Mouse (Mus musculus) heart, adult 2 months (tissue): ENCODE results near the gene Itln1. TPM values are rescaled to one million over a fixed set of nuclear protein-coding genes. Genes with fewer than 3 reads are reported as not detected.
"Not testable (repeated sequence)": the region's sequence is repeated elsewhere in the genome, so short reads cannot be mapped to it uniquely, and the experiment has no call there.

Source experiments
- DNase-seq, 2 experiments: peaks; one replicate each; pipeline ENCODE4 v3.0.0; 2021
- H3K27ac ChIP-seq: fragments of 200-600 bp; 2 replicates; pipeline ENCODE4 v1.8.1; 2022
- H3K27me3 ChIP-seq: fragments of 200-500 bp; 2 replicates; pipeline ENCODE4 v1.6.1; 2012; ENCODE audit warnings: mild to moderate bottlenecking, low read length, inconsistent platforms, mixed read lengths; ENCODE audit not compliant: control insufficient read depth, insufficient read depth
- H3K36me3 ChIP-seq: fragments of 200-500 bp; 2 replicates; pipeline ENCODE4 v1.6.1; 2012; ENCODE audit warnings: low read length, inconsistent platforms; ENCODE audit not compliant: control insufficient read depth, insufficient read depth
- H3K4me1 ChIP-seq: fragments of 200-500 bp; 2 replicates; pipeline ENCODE4 v1.6.1; 2011; ENCODE audit warnings: low read length; ENCODE audit not compliant: control insufficient read depth, insufficient read depth
- H3K4me3 ChIP-seq: fragments of 200-600 bp; 2 replicates; pipeline ENCODE4 v1.8.1; 2022
- H3K79me2 ChIP-seq: fragments of 200-500 bp; replicated peaks from 2 replicates; pipeline ENCODE4 v1.6.1; 2012; ENCODE audit warnings: mild to moderate bottlenecking, inconsistent platforms, low read length, moderate library complexity, mixed read lengths; ENCODE audit not compliant: control insufficient read depth, insufficient read depth
- H3K9ac ChIP-seq: fragments of 200-500 bp; 2 replicates; pipeline ENCODE4 v1.6.1; 2012; ENCODE audit warnings: low read depth, mild to moderate bottlenecking, control low read depth, inconsistent platforms, low read length, mixed read lengths
- CTCF ChIP-seq: fragments of 200-600 bp; IDR thresholded peaks from 2 replicates; pipeline ENCODE4 v1.8.1; 2022; ENCODE audit warnings: antibody characterized with exemption, mild to moderate bottlenecking, moderate library complexity
- EP300 ChIP-seq: fragments of 200-500 bp; IDR thresholded peaks from 2 replicates; pipeline ENCODE4 v1.6.1; 2011; ENCODE audit warnings: low read depth, low read length, control low read depth; ENCODE audit not compliant: insufficient read depth
- POLR2A ChIP-seq: fragments of 200-500 bp; IDR thresholded peaks from 2 replicates; pipeline ENCODE4 v1.6.1; 2011; ENCODE audit warnings: mild to moderate bottlenecking, low read depth, low read length, control low read depth; ENCODE audit not compliant: insufficient read depth
- WGBS: fragments of 180-500 bp; shearing (Covaris S2); methylation state at CpG from one replicate; pipeline ENCODE4 v1.1.7; 2018; 5-methylcytosine and 5-hydroxymethylcytosine counted together
- intact Hi-C: fragments of 180-260 bp; cut with DNase I; formaldehyde crosslinking; loops from one replicate; pipeline ENCODE4 v1.15.1; 2025
- polyA plus RNA-seq: library from polyadenylated mRNA; depleted of rRNA; stranded (reverse); fragments of >200 nt; gene quantifications from 2 replicates; pipeline ENCODE4 v1.2.3, GENCODE M21; 2012
- total RNA-seq, 2 experiments: library from RNA; stranded (reverse); gene quantifications; 2 replicates each; pipeline ENCODE4 v1.2.3; 2021

Itln1 gene
- total and polyA plus RNA-seq, 3 experiments = 0.16 TPM; not detected in 2

- Histone ChIP-seq H3K4me3 (no peak overlapping the region), H3K9ac (no peak overlapping the region), H3K27ac (no peak overlapping the region), H3K36me3 (no peaks in the 10 kb centered on the region), H3K4me1 (no peaks in the 10 kb centered on the region), H3K79me2 (no peaks in the 10 kb centered on the region), H3K27me3 (no peaks in the 10 kb centered on the region)
- DNase-seq = no peak
- TF ChIP-seq CTCF (no peak), POLR2A (no peak), EP300 (no peak)
- WGBS = 48% methylated on average over 8 of the region's 8 CpGs
- intact Hi-C loops = loop anchor here (10.0 kb wide), 1 partner anchor 362 kb away; the partner anchor contains the start of gene Cfap126
These were observed 58.0 kb downstream of the Itln1 start for GRCm38 (mm10) chr1:171477123-171477522.

GRCm38 (mm10) chr1:171473920-171474640 is 61.0 kb downstream of the Itln1 start:
- no peak overlapping the region for H3K27ac ChIP-seq
- TF ChIP-seq POLR2A (no peak), CTCF (no peak), EP300 (no peak)
- no peak overlapping the region for H3K9ac ChIP-seq
- 0 out of 2 replicates have a peak, but pooled peaks cover 2% of the 10 kb centered on the region for H3K36me3 ChIP-seq
- H3K79me2 ChIP-seq = no peaks in the 10 kb centered on the region
- WGBS = 57% methylated on average over 9 of the region's 9 CpGs
- intact Hi-C loops = loop anchor here (5.0 to 10.0 kb wide), 2 partner anchors 37 to 359 kb away; partner anchors contain the start of genes Cfap126 and F11r
- DNase-seq = no peak
- no peak overlapping the region for H3K4me3 ChIP-seq
- peaks cover 2% of the 10 kb centered on the region for H3K4me1 ChIP-seq
- no peaks in the 10 kb centered on the region for H3K27me3 ChIP-seq

- H3K9ac ChIP-seq = no peak overlapping the region
- peaks cover 2% of the 10 kb centered on the region for H3K4me1 ChIP-seq
- H3K36me3 ChIP-seq = 0 out of 2 replicates have a peak, but pooled peaks cover 2% of the 10 kb centered on the region
- H3K4me3 ChIP-seq = no peak overlapping the region
- TF ChIP-seq POLR2A (no peak), CTCF (no peak), EP300 (no peak)
- DNase-seq = no peak
- no peaks in the 10 kb centered on the region for H3K79me2 ChIP-seq
- H3K27me3 ChIP-seq = no peaks in the 10 kb centered on the region
- 83% methylated on average over 4 of the region's 4 CpGs for WGBS
- no peak overlapping the region for H3K27ac ChIP-seq
- intact Hi-C loops = loop anchor here (5.0 to 10.0 kb wide), 2 partner anchors 36 to 359 kb away; partner anchors contain the start of genes Cfap126 and F11r
These were observed 61.6 kb downstream of the Itln1 start for GRCm38 (mm10) chr1:171473506-171473905.

DNA sequence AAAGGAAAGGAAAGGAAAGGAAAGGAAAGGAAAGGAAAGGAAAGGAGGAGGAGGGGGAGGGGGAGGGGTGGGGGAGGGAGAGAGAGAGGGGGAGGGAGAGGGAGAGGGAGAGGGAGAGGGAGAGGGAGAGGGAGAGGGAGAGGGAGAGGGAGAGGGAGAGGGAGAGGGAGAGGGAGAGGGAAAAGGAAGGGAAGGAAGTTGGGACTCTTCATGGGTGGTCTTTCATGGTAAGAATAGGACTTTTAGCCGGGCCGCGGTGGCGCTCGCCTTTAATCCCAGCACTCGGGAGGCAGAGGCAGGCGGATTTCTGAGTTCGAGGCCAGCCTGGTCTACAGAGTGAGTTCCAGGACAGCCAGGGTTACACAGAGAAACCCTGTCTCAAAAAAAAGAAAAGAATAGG is 63.2 kb downstream of the Itln1 start:
- not testable (repeated sequence) for H3K27ac ChIP-seq, H3K4me3 ChIP-seq, H3K4me1 ChIP-seq, H3K36me3 ChIP-seq, DNase-seq, H3K9ac ChIP-seq, H3K27me3 ChIP-seq, H3K79me2 ChIP-seq
- intact Hi-C loops = loop anchor here (2.0 to 10.0 kb wide), 3 partner anchors 35 to 357 kb away; partner anchors contain the start of genes Cfap126 and F11r
- 87% methylated on average over 8 of the region's 8 CpGs for WGBS

- no peaks in the 10 kb centered on the region for H3K27me3 ChIP-seq
- H3K4me3 ChIP-seq = no peak overlapping the region
- no peak overlapping the region for H3K9ac ChIP-seq
- DNase-seq = no peak
- intact Hi-C loops = loop anchor here (2.0 to 10.0 kb wide), 3 partner anchors 34 to 357 kb away; partner anchors contain the start of genes Cfap126 and F11r
- H3K4me1 ChIP-seq = peaks cover 2% of the 10 kb centered on the region
- 0 out of 2 replicates have a peak, but pooled peaks cover 2% of the 10 kb centered on the region for H3K36me3 ChIP-seq
- WGBS = 86% methylated on average over 1 of the region's 1 CpGs
- H3K27ac ChIP-seq = no peak overlapping the region
- TF ChIP-seq CTCF (no peak), POLR2A (no peak), EP300 (no peak)
- H3K79me2 ChIP-seq = no peaks in the 10 kb centered on the region
These were observed 63.6 kb downstream of the Itln1 start for GRCm38 (mm10) chr1:171471452-171471851.

GRCm38 (mm10) chr1:171470896-171471295 is 64.2 kb downstream of the Itln1 start:
- no peak for DNase-seq
- Histone ChIP-seq H3K27me3 (no peaks in the 10 kb centered on the region), H3K4me1 (peaks cover 2% of the 10 kb centered on the region), H3K4me3 (no peak overlapping the region), H3K36me3 (0 out of 2 replicates have a peak, but pooled peaks cover 2% of the 10 kb centered on the region), H3K79me2 (no peaks in the 10 kb centered on the region), H3K9ac (no peak overlapping the region), H3K27ac (no peak overlapping the region)
- TF ChIP-seq POLR2A = no peak
- no peak for TF ChIP-seq EP300
- no peak for TF ChIP-seq CTCF
- intact Hi-C loops = loop anchor here (2.0 to 10.0 kb wide), 3 partner anchors 34 to 356 kb away; partner anchors contain the start of genes Cfap126 and F11r
- 55% methylated on average over 5 of the region's 5 CpGs for whole genome bisulfite sequencing
